Mouse (Mus musculus) heart, adult 2 months (tissue): Measurements from ENCODE around the gene Olfr272. TPM values are rescaled to one million over a fixed set of nuclear protein-coding genes. Genes with fewer than 3 reads are reported as not detected.

Experiments used
- DNase-seq, 2 experiments: peaks; one replicate each; pipeline ENCODE4 v3.0.0; 2021
- H3K27ac ChIP-seq: fragments of 200-600 bp; 2 replicates; pipeline ENCODE4 v1.8.1; 2022
- H3K27me3 ChIP-seq: fragments of 200-500 bp; 2 replicates; pipeline ENCODE4 v1.6.1; 2012; ENCODE audit warnings: mild to moderate bottlenecking, low read length, inconsistent platforms, mixed read lengths; ENCODE audit not compliant: control insufficient read depth, insufficient read depth
- H3K36me3 ChIP-seq: fragments of 200-500 bp; 2 replicates; pipeline ENCODE4 v1.6.1; 2012; ENCODE audit warnings: low read length, inconsistent platforms; ENCODE audit not compliant: control insufficient read depth, insufficient read depth
- H3K4me1 ChIP-seq: fragments of 200-500 bp; 2 replicates; pipeline ENCODE4 v1.6.1; 2011; ENCODE audit warnings: low read length; ENCODE audit not compliant: control insufficient read depth, insufficient read depth
- H3K4me3 ChIP-seq: fragments of 200-600 bp; 2 replicates; pipeline ENCODE4 v1.8.1; 2022
- H3K79me2 ChIP-seq: fragments of 200-500 bp; replicated peaks from 2 replicates; pipeline ENCODE4 v1.6.1; 2012; ENCODE audit warnings: mild to moderate bottlenecking, inconsistent platforms, low read length, moderate library complexity, mixed read lengths; ENCODE audit not compliant: control insufficient read depth, insufficient read depth
- H3K9ac ChIP-seq: fragments of 200-500 bp; 2 replicates; pipeline ENCODE4 v1.6.1; 2012; ENCODE audit warnings: low read depth, mild to moderate bottlenecking, control low read depth, inconsistent platforms, low read length, mixed read lengths
- CTCF ChIP-seq: fragments of 200-600 bp; IDR thresholded peaks from 2 replicates; pipeline ENCODE4 v1.8.1; 2022; ENCODE audit warnings: antibody characterized with exemption, mild to moderate bottlenecking, moderate library complexity
- EP300 ChIP-seq: fragments of 200-500 bp; IDR thresholded peaks from 2 replicates; pipeline ENCODE4 v1.6.1; 2011; ENCODE audit warnings: low read depth, low read length, control low read depth; ENCODE audit not compliant: insufficient read depth
- POLR2A ChIP-seq: fragments of 200-500 bp; IDR thresholded peaks from 2 replicates; pipeline ENCODE4 v1.6.1; 2011; ENCODE audit warnings: mild to moderate bottlenecking, low read depth, low read length, control low read depth; ENCODE audit not compliant: insufficient read depth
- WGBS: fragments of 180-500 bp; shearing (Covaris S2); methylation state at CpG from one replicate; pipeline ENCODE4 v1.1.7; 2018; 5-methylcytosine and 5-hydroxymethylcytosine counted together
- intact Hi-C: fragments of 180-260 bp; cut with DNase I; formaldehyde crosslinking; loops from one replicate; pipeline ENCODE4 v1.15.1; 2025
- polyA plus RNA-seq: library from polyadenylated mRNA; depleted of rRNA; stranded (reverse); fragments of >200 nt; gene quantifications from 2 replicates; pipeline ENCODE4 v1.2.3, GENCODE M21; 2012; rRNA removed
- total RNA-seq, 2 experiments: library from RNA; stranded (reverse); gene quantifications; 2 replicates each; pipeline ENCODE4 v1.2.3; 2021

The Olfr272 gene
- total and polyA plus RNA-seq, 3 experiments, result not detected

DNA sequence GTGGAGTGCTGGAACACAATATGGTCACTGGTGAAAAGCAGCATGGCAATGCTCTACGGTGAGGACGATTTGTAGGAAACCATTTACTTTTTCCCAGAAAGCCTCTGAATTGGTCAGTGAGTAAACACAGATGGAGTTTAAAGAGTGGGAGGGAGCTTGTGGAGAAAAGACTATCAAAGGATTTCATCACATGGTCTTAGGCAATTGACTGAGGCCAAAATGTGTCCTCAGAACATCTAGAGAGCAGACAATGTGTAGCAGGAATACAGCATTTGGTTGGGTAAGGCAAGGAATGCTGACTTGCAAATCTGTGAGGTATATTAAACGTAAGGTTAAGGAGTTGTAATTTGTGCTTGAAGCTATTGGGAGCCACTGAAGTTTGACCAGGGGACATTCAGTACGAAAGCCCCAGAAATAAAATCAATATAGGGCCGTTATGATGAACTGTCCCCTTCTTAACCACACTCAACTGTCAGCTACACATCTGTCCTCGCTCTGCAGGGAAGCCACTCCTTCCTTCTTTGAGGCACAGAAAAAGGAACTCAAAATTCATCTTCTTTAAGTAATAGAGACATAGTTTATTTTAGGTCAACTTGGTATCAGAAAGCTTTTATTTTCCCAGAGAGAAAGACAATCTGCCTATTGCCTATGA is 2.2 kb downstream of the Olfr272 start:
- intact Hi-C loops, result no loop called here

DNA sequence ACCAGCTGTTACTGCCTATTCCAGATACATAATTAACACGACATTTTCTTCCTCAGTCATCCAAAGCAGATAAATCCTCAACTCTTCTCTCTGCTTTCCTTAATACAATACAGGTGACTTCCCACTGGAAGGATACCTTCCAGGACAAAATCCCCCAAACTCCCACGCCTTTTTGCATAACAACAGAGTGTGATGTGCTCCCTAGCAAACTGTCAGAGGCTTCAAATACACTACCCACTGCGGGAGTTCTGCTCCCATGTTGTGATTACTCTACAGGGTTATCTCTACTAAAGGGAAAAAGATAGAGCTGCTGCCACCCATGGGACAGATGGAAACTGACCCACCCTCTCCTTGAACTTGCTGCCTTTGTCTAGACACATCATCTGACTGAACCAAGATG is 6.6 kb downstream of the Olfr272 start:
- Histone ChIP-seq H3K27me3 (no peaks in the 10 kb centered on the region), H3K9ac (no peak overlapping the region), H3K4me3 (no peak overlapping the region), H3K79me2 (no peaks in the 10 kb centered on the region), H3K4me1 (no peaks in the 10 kb centered on the region), H3K36me3 (no peaks in the 10 kb centered on the region), H3K27ac (no peak overlapping the region)
- TF ChIP-seq EP300 (no peak), POLR2A (no peak), CTCF (no peak)
- intact Hi-C loops, result no loop called here
- WGBS, result 31% methylated on average over 3 of the region's 3 CpGs
- DNase-seq, result no peak

More for the DNA sequence above, 2.2 kb downstream of the Olfr272 start:
- Histone ChIP-seq H3K27me3 (no peaks in the 10 kb centered on the region), H3K27ac (no peak overlapping the region), H3K79me2 (no peaks in the 10 kb centered on the region), H3K36me3 (no peaks in the 10 kb centered on the region), H3K4me3 (no peak overlapping the region), H3K9ac (no peak overlapping the region), H3K4me1 (no peaks in the 10 kb centered on the region)
- DNase-seq, result no peak
- WGBS, result 73% methylated on average over 6 of the region's 6 CpGs
- TF ChIP-seq POLR2A (no peak), CTCF (no peak), EP300 (no peak)

DNA sequence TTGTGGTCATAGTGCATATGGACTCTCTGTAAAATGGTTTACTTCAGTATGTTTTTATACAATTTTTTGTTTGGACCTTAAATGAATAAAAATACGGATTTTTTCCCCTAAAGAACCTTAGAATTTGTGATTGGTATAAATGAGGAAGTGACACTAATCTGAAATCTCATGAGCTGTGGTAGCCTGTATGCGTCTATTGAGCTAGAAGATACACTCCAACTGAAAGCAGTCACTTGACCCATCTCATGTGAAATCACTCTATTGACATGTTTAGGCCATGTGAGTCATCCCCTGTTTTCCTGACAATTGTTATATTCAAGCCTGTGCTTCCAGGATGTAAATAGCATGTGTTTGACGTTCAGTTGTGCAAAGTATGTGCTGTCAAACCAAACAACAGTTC is 9.4 kb downstream of the Olfr272 start:
- Histone ChIP-seq H3K27me3 (no peaks in the 10 kb centered on the region), H3K27ac (no peak overlapping the region), H3K4me3 (no peak overlapping the region), H3K79me2 (no peaks in the 10 kb centered on the region), H3K4me1 (no peaks in the 10 kb centered on the region), H3K9ac (no peak overlapping the region), H3K36me3 (no peaks in the 10 kb centered on the region)
- TF ChIP-seq POLR2A (no peak), EP300 (no peak), CTCF (no peak)
- 55% methylated on average over 3 of the region's 3 CpGs for WGBS
- intact Hi-C loops, result no loop called here
- DNase-seq, result no peak

DNA sequence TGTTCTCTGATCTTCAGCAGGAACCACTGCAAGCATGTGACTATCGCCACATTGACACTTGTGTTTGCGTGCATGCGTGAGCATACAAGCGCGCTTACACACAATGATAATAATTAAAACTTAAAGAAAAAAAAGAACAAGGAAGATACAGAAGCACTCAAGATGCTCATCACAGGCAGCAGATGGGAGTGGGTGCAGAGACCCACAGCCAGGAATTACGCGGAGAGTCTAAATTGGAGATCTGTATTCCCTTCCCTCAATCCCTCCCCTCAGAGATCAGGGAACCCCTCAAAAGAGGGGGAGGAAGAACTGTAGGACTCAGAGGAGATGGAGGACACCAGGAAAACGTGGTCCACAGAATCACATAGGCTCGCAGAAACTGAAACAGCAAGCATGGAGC is 54.8 kb downstream of the Olfr272 start:
- Histone ChIP-seq H3K79me2 (no peaks in the 10 kb centered on the region), H3K36me3 (no peaks in the 10 kb centered on the region), H3K27me3 (no peaks in the 10 kb centered on the region), H3K4me3 (no peak overlapping the region), H3K4me1 (no peaks in the 10 kb centered on the region), H3K9ac (no peak overlapping the region), H3K27ac (no peak overlapping the region)
- 86% methylated on average over 9 of the region's 9 CpGs for WGBS
- TF ChIP-seq POLR2A, result no peak
- no peak for TF ChIP-seq CTCF
- no peak for TF ChIP-seq EP300
- no peak for DNase-seq
- intact Hi-C loops, result no loop called here

Other genes starting within 250 kb of the Olfr272 start
- not detected for gene Olfr275, start 104.6 kb downstream of the Olfr272 start, total RNA-seq
- not detected in 2 replicates for gene Olfr275, start 104.6 kb downstream of the Olfr272 start, polyA plus RNA-seq
- not detected for gene Olfr273, start 59.9 kb downstream of the Olfr272 start, total RNA-seq
- gene Olfr273, start 59.9 kb downstream of the Olfr272 start, polyA plus RNA-seq, result not detected in 2 replicates
- gene Olfr270, start 45.4 kb upstream of the Olfr272 start, total RNA-seq, result not detected
- not detected in 2 replicates for gene Olfr270, start 45.4 kb upstream of the Olfr272 start, polyA plus RNA-seq
- not detected for gene Nipsnap3a, start 70.1 kb upstream of the Olfr272 start, total RNA-seq
- gene Nipsnap3a, start 70.1 kb upstream of the Olfr272 start, polyA plus RNA-seq, result not detected in 2 replicates
- gene Nipsnap3b, start 92.7 kb upstream of the Olfr272 start, total RNA-seq, result 1 to 10 TPM; 4.6 to 5.3 TPM
- 6.7 and 11.0 TPM in 2 replicates for gene Nipsnap3b, start 92.7 kb upstream of the Olfr272 start, polyA plus RNA-seq
- gene Abca1, start 240.7 kb upstream of the Olfr272 start, total RNA-seq, result 10 to 100 TPM; 13.1 to 23.5 TPM
- 4.2 and 8.4 TPM in 2 replicates for gene Abca1, start 240.7 kb upstream of the Olfr272 start, polyA plus RNA-seq